Mouse (Mus musculus) urinary bladder, adult 2 months (tissue): Measurements from ENCODE around the gene Cartpt. TPM values are rescaled to one million over a fixed set of nuclear protein-coding genes. Genes with fewer than 3 reads are reported as not detected.
"Not testable (repeated sequence)": the region's sequence is repeated elsewhere in the genome, so short reads cannot be mapped to it uniquely, and the experiment has no call there.

ENCODE experiments used
- DNase-seq: peaks from one replicate; pipeline ENCODE4 v3.0.0; 2022; ENCODE audit warnings: low spot score
- polyA plus RNA-seq: library from polyadenylated mRNA; depleted of rRNA; stranded (reverse); fragments of >200 nt; gene quantifications from 2 replicates; pipeline ENCODE4 v1.2.3, GENCODE M21; 2012; rRNA removed

Cartpt gene
- polyA plus RNA-seq: 1.4 TPM in 2 replicates

GRCm38 (mm10) chr13:99900965-99901364, at the start of gene Cartpt:
TSS of gene Cartpt (minus strand) at chr13:99901091.
- no peak for DNase-seq

- DNase-seq: no peak
These were observed 46.5 kb upstream of the Cartpt start for GRCm38 (mm10) chr13:99947417-99947816.

GRCm38 (mm10) chr13:99943525-99943924, 42.6 kb upstream of the Cartpt start:
- DNase-seq: no peak

GRCm38 (mm10) chr13:99940601-99941000, 39.7 kb upstream of the Cartpt start:
- no peak for DNase-seq

GRCm38 (mm10) chr13:99939320-99939671, 38.4 kb upstream of the Cartpt start:
- no peak for DNase-seq

GRCm38 (mm10) chr13:99938606-99939319, 37.9 kb upstream of the Cartpt start:
- DNase-seq: no peak

- DNase-seq: no peak
These were observed 36.9 kb upstream of the Cartpt start for GRCm38 (mm10) chr13:99937741-99938140.

GRCm38 (mm10) chr13:99932406-99932805, 31.5 kb upstream of the Cartpt start:
- DNase-seq: no peak

GRCm38 (mm10) chr13:99931502-99931901, 30.6 kb upstream of the Cartpt start:
- DNase-seq: no peak

- no peak for DNase-seq
These were observed 25.4 kb upstream of the Cartpt start for GRCm38 (mm10) chr13:99926249-99926648.

GRCm38 (mm10) chr13:99915632-99916031, 14.7 kb upstream of the Cartpt start:
- no peak for DNase-seq

GRCm38 (mm10) chr13:99900557-99900892, 366 bp downstream of the Cartpt start:
- DNase-seq: no peak

- no peak for DNase-seq
These were observed 978 bp downstream of the Cartpt start for GRCm38 (mm10) chr13:99899670-99900556.

GRCm38 (mm10) chr13:99898816-99899215, 2.1 kb downstream of the Cartpt start:
- DNase-seq: no peak

GRCm38 (mm10) chr13:99885636-99886035, 15.3 kb downstream of the Cartpt start:
- no peak for DNase-seq

- not testable (repeated sequence) for DNase-seq
These were observed 19.1 kb downstream of the Cartpt start for GRCm38 (mm10) chr13:99881774-99882173.

GRCm38 (mm10) chr13:99879696-99880095, 21.2 kb downstream of the Cartpt start:
- DNase-seq: no peak

- DNase-seq: no peak
These were observed 28.8 kb downstream of the Cartpt start for GRCm38 (mm10) chr13:99872059-99872458.

- no peak for DNase-seq
These were observed 32.5 kb downstream of the Cartpt start for GRCm38 (mm10) chr13:99868438-99868837.

GRCm38 (mm10) chr13:99864331-99864730, 36.6 kb downstream of the Cartpt start:
- no peak for DNase-seq

GRCm38 (mm10) chr13:99860670-99861069, 40.2 kb downstream of the Cartpt start:
- DNase-seq: no peak

GRCm38 (mm10) chr13:99859082-99859481, 41.8 kb downstream of the Cartpt start:
- DNase-seq: no peak

- DNase-seq: no peak
These were observed 43.0 kb downstream of the Cartpt start for GRCm38 (mm10) chr13:99857879-99858278.
